Mouse (Mus musculus) layer of hippocampus, adult 9-10 months (tissue): ENCODE results near the gene 1700015G11Rik.

Experiments used
- DNase-seq: peaks from one replicate; pipeline ENCODE4 v3.0.0; 2022; ENCODE audit warnings: low spot score

Gene 1700015G11Rik

DNA sequence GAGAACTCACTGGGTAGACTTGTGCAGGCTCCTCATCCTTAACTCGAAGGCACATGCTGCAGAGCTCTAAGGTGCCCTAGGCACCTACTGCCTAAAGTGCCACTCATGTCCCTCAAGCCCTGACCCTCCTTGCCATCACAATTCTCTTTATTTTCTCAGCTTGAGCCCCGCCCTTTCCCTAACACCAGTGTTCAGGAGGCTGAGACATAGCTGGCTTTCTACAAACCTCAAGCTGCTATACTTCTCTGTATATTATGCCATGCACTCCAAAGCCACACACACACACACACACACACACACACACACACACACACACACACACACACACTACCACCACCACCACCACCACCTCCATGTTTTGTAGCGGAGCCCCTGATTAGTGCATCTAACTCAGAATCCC, at the start of gene 1700015G11Rik:
Gene 1700015G11Rik (minus strand): TSS at position 101 of the 400 bp plus-strand sequence.
- DNase-seq = no peak

DNA sequence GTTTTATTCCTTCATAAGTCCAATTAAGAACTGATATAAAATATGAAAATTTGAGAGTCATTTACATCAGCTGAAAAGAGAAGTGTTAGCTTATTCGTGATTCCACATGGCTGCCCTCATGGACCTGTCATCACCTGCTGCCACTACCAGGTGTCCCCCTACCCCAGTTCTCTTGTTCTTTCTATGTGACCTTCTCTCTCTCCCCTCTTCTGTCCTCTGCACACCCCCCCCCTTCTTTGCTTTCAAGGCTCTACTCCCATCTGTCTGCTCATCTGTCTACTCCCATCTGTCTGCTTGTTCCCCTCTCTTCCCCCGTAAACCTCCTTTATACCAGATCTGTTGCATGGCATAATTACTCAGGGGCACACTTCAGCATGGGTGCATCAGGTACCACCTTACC, 41.4 kb upstream of the 1700015G11Rik start:
- no peak for DNase-seq

DNA sequence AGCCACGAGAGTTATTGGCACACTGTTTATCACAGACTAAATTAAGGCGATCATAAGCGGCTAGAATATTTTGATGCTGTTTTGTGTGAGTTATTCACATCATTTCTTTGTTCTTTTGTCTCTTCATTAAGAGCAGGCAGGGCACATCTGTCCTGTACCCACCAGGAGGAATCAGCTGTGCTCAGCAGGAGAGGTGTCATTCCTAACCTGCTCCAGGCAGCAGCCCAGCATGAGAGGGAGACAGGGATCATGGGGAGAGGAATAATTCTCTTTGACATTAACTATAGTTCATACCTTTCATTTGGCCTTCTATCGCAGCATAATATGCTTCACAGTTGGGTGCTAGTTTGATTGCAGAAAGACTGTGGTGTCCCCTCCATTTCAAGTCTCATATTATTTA, 40.7 kb upstream of the 1700015G11Rik start:
- no peak for DNase-seq

DNA sequence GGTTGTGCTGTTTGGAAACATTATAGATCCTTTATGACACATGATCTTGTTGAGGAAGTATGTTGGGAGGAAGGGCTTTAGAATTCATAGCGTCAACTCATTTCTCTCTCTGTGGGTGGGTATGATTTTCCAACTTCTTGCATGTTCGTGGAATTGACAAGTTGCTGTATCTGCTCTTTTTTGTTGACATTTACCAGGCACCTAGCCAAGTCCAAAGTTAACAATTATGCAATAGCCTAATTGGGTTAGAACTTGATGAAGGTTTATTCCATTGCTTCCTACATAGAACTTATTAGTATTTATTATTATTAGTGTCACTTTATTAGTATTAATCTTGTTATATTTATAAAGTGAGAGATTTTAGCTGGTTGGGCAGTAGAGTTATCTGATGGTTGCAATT, 40.3 kb upstream of the 1700015G11Rik start:
- DNase-seq = no peak

DNA sequence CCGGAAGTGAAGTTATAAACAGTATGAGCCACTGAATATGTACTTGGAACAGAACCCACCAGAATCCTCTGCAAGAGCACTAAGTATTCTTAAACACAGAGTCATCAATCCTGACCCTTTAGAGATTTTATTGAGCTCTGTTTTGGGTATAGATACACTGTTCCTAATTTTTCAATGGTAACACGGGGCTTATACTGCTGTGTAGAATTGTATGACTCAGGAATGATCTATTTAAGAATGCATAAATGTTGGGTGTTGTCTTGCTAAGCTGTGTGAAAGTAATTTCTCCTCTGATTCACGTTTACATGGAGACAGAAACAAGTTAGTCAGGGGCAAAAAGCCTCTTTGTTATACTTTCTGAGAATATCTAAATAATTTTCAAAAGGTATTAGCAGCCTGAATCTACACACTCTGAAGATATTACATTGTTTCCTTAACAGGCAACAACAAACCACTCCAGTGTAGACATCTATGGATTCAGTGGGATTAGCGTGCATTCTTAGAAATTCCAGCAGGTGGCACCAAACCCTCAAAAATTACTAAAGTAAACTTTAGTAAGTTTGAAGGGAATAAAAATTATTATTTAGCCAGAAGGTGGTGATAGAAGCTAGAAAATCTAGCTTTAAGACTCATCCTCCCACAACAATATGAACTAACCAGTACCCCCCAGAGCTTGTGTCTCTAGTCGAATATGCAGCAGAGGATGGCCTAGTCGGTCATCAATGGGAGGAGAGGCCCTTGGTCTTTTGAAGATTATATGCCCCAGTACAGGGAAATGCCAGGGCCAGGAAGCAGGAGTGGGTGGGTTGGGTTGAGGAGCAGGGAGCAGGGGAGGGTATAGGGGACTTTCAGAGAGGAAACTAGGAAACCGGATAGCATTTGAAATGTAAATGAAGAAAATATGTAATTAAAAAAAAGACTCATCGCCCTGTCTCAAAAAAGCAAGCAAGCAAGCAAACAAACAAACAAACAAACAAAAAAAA, 22.4 kb upstream of the 1700015G11Rik start:
- peak; percentile 29 for DNase-seq

DNA sequence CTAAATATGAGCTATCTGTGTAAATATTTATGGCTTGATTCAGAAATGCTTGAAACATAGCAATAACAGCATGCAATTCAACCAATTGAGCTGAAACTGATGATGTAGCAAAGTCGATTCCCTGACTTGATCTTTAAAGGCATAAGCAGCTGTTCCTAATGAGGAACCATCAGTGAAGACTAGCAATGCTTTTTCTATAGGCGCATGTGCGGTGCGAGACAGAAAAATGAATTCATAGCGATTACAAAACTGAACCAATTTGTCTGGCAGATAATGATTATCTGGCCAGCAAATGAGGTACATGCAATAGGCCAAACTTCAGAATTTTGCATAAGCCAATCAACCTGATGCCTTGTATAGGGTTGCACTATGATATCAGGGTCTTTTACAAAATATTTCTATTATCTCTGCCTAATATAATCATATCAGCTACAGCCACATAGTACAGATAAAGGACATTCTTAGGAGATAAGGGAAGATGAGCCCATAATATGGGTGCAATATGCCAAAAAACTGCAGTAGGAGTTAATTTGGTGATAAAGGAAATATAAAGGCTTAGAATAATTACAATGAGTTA, 8.6 kb upstream of the 1700015G11Rik start:
- no peak for DNase-seq

DNA sequence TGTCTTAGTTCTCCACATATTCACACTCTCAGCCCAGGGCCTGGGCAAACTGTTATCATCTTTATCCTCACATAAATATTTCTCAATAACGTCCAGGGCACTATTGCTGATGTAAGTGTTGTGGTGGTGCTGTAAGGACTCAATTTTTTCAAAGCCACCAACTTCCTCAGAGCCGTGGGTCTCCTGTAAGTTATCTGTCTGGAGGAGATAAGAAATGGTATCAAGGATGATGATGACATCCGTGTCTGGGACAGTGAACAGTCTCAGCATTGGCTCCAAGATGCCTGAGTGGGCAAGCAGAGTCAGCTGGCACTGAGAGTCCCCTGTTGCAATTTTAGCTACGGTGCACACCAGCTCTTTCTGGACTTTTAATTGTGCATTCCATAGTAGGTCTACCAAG, 6.5 kb upstream of the 1700015G11Rik start:
- no peak for DNase-seq

DNA sequence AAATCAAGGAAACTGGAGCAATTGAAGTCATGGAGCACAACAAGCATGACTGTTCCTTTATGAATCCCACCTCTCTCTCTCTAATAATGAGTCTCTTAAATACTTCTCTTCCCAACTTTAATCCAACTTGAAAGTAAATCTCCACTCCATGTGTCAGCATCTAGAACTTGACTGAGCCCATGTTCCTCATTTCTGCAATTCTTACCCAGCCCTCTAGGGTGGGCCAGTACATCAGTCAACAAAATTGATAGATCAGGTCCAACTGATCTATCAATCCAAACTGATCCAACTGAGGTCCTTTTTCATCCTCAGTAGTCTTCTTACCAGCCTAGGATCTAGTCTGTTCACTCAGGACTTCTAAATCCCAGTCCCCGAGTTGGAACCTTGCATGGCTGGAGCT, 348 bp downstream of the 1700015G11Rik start:
- no peak for DNase-seq

DNA sequence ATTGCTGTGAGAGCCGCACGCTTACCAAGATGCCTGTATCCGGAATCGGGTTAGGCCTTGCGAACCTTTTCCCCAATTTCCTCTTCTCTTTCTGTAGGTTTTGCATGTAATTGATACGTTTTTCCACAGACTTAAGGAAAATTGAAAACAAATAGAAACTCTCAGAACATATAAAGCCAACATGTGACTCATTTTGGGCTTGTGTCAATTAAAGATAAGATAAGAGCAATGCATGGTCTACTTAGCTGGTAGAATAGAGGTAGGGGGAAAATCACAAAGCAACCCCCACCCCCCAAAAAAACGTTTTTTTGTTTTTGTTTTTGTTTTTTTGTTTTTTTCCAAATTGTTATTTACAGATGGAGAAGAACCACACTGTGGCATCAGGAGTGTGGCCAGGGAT, 2.1 kb downstream of the 1700015G11Rik start:
- DNase-seq = no peak

DNA sequence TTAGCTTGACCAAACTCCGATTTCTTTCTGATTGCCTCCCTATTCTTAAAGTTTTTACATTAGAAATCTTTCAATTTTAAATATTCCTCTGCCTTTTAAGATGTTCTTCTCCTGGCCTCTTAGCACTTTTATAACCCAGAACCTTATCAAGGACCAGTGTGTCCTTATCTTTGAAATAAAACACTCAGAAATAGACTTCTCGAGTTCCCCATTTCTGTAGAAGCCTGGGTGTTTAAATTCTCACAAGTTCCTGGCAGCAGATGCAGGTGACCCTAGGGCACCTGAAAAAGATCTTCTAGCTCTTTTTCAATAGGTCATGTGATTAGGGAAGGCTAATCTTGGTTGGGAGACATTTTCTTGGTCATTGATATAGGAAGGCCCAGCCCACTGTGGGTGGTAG, 8.4 kb downstream of the 1700015G11Rik start:
- DNase-seq = no peak

DNA sequence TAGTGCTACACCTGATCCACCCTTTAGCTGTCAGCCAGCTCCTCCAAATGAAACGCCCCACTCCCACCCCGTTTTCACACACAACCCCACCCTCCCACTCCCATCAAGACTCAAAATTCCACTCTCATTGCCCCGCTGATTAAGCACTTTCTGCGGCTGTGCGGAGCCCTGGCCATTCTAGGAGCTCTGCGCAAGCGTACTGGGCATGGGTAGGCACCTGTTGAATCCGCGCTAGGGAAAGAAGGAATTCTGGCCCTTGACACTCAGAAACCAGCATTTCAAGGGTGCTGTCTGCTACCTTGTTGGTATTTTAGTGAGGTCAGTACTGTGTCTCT, 9.3 kb downstream of the 1700015G11Rik start:
- no peak for DNase-seq

DNA sequence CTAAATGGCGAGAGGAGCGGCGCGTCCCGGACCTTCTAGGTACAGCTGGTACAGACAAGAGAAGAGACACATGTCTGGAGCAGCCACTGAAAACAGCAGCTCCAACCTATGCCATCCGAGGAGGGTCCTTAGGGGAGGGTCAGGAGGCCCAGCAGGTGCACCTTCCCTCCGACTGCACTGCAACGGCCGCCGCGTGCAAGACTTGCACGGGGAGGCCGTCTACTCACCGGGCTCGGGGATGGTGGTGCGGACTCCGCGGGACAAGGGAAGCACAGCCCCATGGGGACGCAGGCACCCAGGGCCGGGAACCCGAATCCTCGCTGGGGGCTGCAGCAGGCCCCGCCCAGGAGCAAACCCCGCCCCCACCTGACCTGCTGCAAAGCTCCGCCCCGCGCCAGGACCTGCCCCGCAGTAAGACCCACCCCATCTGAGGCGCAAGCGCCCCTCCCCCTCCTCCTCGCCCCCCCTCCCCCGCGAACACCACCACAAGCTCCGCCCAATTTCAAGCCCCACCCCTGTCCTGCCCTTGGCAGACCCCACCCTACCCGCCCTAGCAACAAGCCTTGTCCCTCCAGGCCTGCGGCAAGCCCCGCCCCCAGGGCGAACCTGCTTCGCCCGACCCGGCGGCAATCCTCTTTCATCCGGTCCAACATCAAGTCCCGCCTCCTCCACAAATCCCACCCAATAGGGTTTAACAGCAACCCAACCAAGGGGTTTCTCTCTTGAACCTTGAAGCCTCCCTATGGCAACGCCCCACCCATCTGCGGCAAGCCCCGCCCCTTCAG, 9.8 kb downstream of the 1700015G11Rik start, which contains the start of gene Svip:
Gene Svip (minus strand): TSS at position 508 of the 785 bp plus-strand sequence.
- DNase-seq = peak; percentile 87

DNA sequence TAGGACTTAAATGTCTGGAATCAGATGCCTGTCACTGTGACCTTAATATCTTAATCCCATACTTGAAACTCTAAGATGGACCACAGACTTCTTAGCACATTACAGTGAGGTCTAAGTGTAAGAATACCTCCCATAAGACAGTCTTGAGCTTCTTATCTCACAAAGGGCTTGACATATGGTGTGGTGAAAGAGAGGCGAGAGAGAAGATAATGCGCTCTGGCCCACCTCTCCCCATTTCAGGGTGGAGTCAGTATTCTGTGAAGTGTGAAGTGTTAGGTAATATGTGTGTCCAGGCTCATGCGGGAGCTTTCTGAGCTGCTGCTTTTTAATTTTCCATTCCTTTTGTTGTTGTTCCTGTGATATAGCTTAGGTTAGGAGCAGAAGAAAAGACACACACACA, 24.5 kb downstream of the 1700015G11Rik start:
- DNase-seq = no peak

DNA sequence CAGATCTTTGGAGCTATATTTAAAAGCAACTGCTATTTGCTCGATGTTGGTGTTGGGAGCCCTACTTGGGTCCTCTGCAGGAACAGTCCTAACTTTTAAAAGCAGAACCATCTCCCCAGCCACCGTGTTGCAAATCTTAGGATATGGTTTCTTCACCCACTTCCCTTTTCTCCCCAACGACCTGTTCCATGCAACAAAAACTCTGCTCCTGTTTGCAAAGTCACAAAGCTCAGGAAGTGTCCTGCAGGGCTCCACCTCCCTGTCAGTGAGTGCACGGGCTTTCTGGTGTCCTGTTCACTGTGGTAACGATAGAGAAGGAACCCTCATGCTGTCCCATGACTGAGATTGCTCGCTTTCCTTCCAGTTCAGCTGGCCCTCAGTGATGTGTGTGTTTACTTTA, 28.6 kb downstream of the 1700015G11Rik start:
- no peak for DNase-seq

DNA sequence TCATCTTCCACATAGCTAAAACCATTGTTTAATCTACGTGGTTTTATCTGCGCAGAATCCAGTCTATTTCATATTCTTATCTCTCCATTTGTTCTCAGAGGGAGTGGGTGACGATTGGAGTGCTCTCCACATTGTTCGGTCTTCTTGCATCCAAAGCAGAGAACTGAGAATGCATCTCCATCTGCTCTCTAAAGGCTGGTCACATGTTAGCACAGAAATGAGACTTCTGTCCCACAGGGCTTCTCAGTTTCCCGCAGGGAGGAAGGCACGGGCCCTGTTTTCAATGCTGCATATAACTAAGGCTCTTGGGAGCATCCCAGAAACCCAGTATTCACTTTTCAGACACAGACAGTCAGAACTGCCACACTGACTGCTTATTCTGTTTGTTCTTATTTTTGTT, 29.8 kb downstream of the 1700015G11Rik start:
- DNase-seq = no peak

DNA sequence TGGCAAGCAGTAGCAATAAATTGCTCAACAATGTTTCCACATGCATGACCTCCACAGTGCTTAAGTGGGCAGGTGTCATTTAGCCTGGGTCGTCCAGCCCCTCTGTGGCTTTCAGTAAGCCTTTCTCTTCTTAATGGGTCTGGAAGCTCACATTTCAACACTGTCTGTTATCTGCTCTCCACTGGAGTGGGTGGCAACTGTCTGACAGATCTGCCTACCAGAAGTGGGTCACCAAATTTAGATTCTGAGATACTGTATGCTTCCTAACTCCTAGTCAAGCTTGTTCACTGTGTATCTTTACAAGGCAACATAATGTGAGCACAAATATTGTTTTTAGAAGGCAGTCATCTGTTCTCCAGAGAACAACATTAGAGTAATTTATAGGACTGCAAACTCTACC, 33.2 kb downstream of the 1700015G11Rik start:
- DNase-seq = no peak

DNA sequence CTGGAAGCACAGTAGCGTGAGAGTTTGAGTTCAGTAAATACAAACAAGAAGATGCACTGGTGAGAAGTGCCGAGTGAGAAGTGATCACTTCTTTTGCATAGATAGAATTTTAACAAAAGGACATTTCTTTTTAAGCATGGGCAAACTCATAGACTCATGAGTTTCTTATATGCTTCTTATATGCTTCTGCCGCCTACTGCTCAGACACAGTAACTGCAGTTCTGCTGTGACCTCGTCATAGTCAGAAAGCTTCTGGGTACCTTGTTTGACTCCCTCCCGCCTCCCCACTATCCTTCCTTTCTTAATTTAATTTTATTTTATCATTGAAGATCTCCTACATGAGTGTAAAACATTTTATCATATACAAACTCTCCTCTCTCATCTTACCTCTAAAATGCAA, 36.3 kb downstream of the 1700015G11Rik start:
- DNase-seq = no peak

DNA sequence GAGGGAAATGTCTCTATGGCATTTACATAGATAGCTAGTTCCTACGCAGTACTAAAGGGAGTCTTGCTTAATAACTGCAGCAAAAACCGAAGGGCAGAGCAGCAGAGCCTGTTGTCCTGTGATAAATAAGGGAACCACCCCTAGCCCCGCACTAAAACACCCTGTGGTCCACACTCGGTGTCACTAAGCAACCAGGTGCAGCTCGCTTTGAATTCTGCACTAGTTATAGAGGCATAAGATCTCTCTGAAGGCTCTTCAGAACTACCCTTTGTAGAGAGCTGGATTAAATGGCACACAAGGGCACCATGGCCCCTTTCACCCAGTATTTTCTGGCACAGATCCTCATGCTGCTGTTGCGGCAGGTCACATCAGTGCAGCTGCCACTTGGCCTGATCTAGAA, 40.3 kb downstream of the 1700015G11Rik start:
- DNase-seq = no peak

DNA sequence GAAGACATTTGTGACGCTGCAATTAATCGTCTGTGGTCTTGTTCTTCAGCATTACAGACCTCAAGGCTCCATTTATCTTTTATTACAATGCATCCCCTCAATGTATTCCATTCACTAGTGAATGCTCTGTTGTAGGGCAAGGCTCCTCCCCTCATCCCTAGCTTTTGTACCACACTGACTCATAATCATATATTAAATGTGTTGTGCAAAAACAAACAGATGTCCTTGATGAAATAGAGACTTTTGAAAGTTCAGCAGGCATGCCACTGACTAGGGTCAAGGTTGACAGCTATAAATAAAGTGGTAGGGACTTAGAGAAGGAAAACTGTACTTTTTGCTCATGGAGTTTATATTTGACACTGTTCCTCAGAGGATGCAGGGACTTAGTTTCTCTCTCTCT, 42.0 kb downstream of the 1700015G11Rik start:
- DNase-seq = no peak

DNA sequence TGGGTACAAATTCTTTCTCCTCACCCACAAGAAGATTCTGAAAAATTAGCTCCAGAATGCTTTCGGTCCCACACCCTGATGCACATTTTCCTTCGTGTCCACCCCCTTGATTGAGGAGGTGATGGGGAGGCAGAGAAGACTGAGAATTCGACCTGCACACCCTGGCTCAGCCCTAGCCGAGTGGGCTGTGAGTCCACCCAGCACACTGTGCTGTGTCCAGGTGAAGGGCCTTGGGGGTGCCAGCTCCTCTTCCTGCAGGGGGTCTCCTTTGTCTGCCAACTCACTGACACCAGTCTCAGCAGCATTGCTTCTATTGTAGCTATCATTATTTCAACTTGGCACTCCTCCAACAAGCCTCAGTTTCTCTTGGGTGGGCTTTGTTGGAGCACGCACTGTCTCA, 42.4 kb downstream of the 1700015G11Rik start:
- DNase-seq = no peak

DNA sequence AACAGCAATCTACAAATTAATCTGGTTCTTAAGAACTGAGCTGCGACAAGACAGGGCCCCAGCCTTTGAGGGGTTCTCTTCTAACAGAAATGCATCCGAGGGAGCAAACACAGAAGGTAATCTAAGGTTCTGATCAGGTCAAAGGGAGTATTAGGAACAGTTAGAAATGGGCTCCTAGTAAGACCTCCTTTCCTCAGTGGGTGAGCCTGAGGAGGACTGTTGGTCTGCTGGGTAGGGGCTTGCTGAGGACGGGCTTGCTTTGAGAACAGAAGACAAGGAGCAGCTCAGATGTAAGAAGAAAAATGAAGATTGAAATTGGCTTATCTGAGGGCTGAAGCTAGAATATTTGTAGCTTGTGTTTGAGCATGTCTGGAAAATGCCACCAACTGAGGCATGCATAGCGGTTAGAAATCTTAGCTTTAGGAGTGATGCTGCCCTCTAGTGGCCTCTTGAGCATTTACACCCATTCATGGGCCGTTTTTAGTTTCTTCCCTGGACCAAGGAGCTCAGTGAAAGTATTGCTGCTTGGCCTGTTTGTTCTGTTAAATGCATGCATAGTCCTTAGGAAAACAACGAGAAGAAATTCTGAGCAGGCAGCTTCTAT, 43.2 kb downstream of the 1700015G11Rik start:
- peak; percentile 30 for DNase-seq

DNA sequence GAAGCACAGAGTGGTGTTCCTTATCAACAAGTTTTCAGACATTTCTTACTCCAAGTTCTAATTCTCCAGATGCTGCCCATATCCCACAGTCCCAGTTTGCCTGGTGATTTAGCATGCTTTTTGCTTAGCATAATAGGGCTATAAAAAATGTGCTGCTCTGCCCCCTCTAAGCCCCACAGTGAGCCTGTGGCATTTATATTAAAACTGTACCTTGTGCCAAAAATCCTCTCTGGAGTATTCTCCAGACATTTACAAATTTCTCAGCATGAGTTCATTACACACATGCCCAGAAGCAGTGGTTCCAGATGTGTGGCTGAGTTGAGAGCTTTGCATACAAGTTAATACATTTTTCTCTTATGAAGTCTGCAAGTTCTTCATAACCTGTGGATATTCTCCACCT, 46.1 kb downstream of the 1700015G11Rik start:
- DNase-seq = no peak
